In the genomic region with DNA sequence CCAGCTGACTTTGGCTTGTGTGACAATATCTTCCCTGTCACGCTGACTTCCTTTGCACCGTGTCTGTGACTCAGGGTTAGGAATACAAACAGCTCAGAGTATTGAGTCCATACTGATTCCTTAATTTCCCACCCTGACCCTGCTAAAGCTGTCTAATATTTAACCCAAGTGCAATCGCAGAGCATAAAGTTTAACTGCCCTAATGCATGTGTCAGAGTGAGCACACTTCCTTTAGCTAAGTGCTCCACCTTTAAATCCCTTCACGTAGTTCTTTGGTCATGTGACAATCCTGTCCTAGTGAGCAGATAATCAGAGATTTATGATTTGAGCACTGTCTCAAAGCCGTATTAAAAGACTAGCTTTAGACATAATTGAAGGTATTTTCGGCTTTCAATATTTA, we compare ENCODE assay signal across 11 mouse cellular contexts.
DNase-seq lines count a peak whose midpoint lies in the region; ATAC-seq and TF ChIP-seq lines count a peak whose summit lies in the region.
"Had no signal": no experiment of that assay in that cellular context is flagged by ENCODE, and none has a peak within 500 bp of the region (broad histone marks: within the 10 kb centered on the region; RNA-seq: fewer than 3 reads in every experiment).

No protein-coding gene starts in this region.

- no peak for ATAC-seq in heart, embryonic 12.5 days (ENCODE audit: insufficient number of reproducible peaks, low FRiP score)
- ATAC-seq in kidney, embryonic 16.5 days (ENCODE audit: low FRiP score, low TSS enrichment) = peak; percentile 83
- no peak for ATAC-seq in midbrain, postnatal 0 days (ENCODE audit: low FRiP score)
- ATAC-seq: CD4-positive, CD25-positive, alpha-beta regulatory T cell, adult 4 months; inflammation-experienced regulatory T-cells, adult 6 months had no signal

- H3K9ac ChIP-seq in heart, embryonic 12.5 days = no peak overlapping the region
- H3K9ac ChIP-seq in kidney, embryonic 16.5 days (replicated peaks; ENCODE audit: low read length) = peak overlapping the region; percentile 67; the same call in 1 of the 2 replicates
- H3K9ac ChIP-seq in midbrain, postnatal 0 days (replicated peaks; ENCODE audit: low read length, poor library complexity, severe bottlenecking) = no peak overlapping the region
- H3K9ac ChIP-seq: limb, embryonic 12.5 days had no signal

- H3K4me3 ChIP-seq in heart, embryonic 12.5 days = no peak overlapping the region
- peak overlapping the region; percentile 36 for H3K4me3 ChIP-seq in lung, adult 2 months (replicated peaks; ENCODE audit: extremely low read depth, low read depth, low read length)
- H3K4me3 ChIP-seq in kidney, embryonic 16.5 days (ENCODE audit: low read length) = peak overlapping the region; percentile 42
- H3K4me3 ChIP-seq in small intestine, adult 2 months (ENCODE audit: low read depth, low read length) = no peak overlapping the region
- no peak overlapping the region for H3K4me3 ChIP-seq in midbrain, postnatal 0 days (ENCODE audit: low read depth, low read length)
- H3K4me3 ChIP-seq: limb, embryonic 12.5 days had no signal

- DNase-seq in heart, postnatal 14 days = no peak
- no peak for DNase-seq in lung, adult 2 months
- no peak for DNase-seq in lung, postnatal 25 days (ENCODE audit: low spot score)
- DNase-seq in midbrain, postnatal 0 days (ENCODE audit: low spot score) = no peak
- DNase-seq in left cerebral cortex, adult 8-10 months (ENCODE audit: low spot score in 2 of 2) = no peak

- TF ChIP-seq CTCF in lung, adult 2 months (IDR thresholded peaks at IDR 0.05; ENCODE audit: insufficient read depth, low read length) = no peak
- TF ChIP-seq CTCF in small intestine, adult 2 months (IDR thresholded peaks at IDR 0.05; ENCODE audit: extremely low read depth, insufficient read length, insufficient replicate concordance, low read depth, low read length) = no peak
- TF ChIP-seq CTCF in midbrain, postnatal 0 days (IDR thresholded peaks at IDR 0.05) = no peak

- peaks cover 71% of the 10 kb centered on the region for H3K4me1 ChIP-seq in heart, embryonic 12.5 days (replicated peaks)
- peaks cover 21% of the 10 kb centered on the region for H3K4me1 ChIP-seq in lung, adult 2 months (ENCODE audit: control insufficient read depth, insufficient read depth, low read length)
- H3K4me1 ChIP-seq in kidney, embryonic 16.5 days (ENCODE audit: insufficient read depth, low read length) = peaks cover 47% of the 10 kb centered on the region
- H3K4me1 ChIP-seq in small intestine, adult 2 months (ENCODE audit: control insufficient read depth, insufficient read depth, insufficient read length, low read length) = peaks cover 22% of the 10 kb centered on the region; the same call in 1 of the 2 replicates
- H3K4me1 ChIP-seq in midbrain, postnatal 0 days (ENCODE audit: insufficient read depth, low read length) = no peaks in the 10 kb centered on the region

- WGBS in heart, embryonic 12.5 days = 47% methylated on average over 6 of the region's 6 CpGs
- WGBS in lung, adult 2 months = 15% methylated on average over 6 of the region's 6 CpGs
- 22% methylated on average over 6 of the region's 6 CpGs for WGBS in kidney, embryonic 16.5 days
- 16% methylated on average over 6 of the region's 6 CpGs for WGBS in small intestine, adult 2 months
- 74% methylated on average over 6 of the region's 6 CpGs for WGBS in midbrain, postnatal 0 days

- intact Hi-C loops in heart, postnatal 14 days (cut with DNase I) = loop anchor here (1.0 kb wide), 1 partner anchor 44 kb away; no protein-coding TSS in a partner anchor

- H3K36me3 ChIP-seq in heart, embryonic 12.5 days = no peaks in the 10 kb centered on the region
- H3K36me3 ChIP-seq in kidney, embryonic 16.5 days (ENCODE audit: insufficient read depth, low read length) = no peaks in the 10 kb centered on the region
- no peaks in the 10 kb centered on the region for H3K36me3 ChIP-seq in small intestine, adult 2 months (ENCODE audit: control insufficient read depth, insufficient read depth, low read length)
- H3K36me3 ChIP-seq in midbrain, postnatal 0 days (ENCODE audit: insufficient read depth, low read length) = no peaks in the 10 kb centered on the region; the same call in 1 of the 2 replicates
- H3K36me3 ChIP-seq: limb, embryonic 12.5 days had no signal

- no peak for TF ChIP-seq POLR2A in lung, adult 2 months (IDR thresholded peaks at IDR 0.05; ENCODE audit: borderline replicate concordance, extremely low read depth, low read depth, low read length)
- TF ChIP-seq POLR2A in small intestine, adult 2 months (IDR thresholded peaks at IDR 0.05; ENCODE audit: low read depth, low read length) = no peak

- peak overlapping the region; percentile 65; the same call in 1 of the 2 replicates for H3K4me2 ChIP-seq in heart, embryonic 12.5 days
- H3K4me2 ChIP-seq in kidney, embryonic 16.5 days (replicated peaks; ENCODE audit: low read depth, low read length) = peak overlapping the region; percentile 52
- H3K4me2 ChIP-seq in midbrain, postnatal 0 days (ENCODE audit: low read depth, low read length, poor library complexity, severe bottlenecking) = no peak overlapping the region; the same call in 1 of the 2 replicates

- peak overlapping the region; percentile 65; the same call in 1 of the 2 replicates for H3K27ac ChIP-seq in heart, embryonic 12.5 days (ENCODE audit: poor library complexity, severe bottlenecking)
- peak overlapping the region; percentile 94 for H3K27ac ChIP-seq in kidney, embryonic 16.5 days (ENCODE audit: low read length)
- H3K27ac ChIP-seq in small intestine, adult 2 months (ENCODE audit: insufficient read depth, low read depth, low read length) = peak overlapping the region; percentile 97
- no peak overlapping the region for H3K27ac ChIP-seq in midbrain, postnatal 0 days (ENCODE audit: low read depth, low read length)

- no peaks in the 10 kb centered on the region for H3K9me3 ChIP-seq in heart, embryonic 12.5 days (replicated peaks)
- no peaks in the 10 kb centered on the region for H3K9me3 ChIP-seq in kidney, embryonic 16.5 days (ENCODE audit: low read length)
- H3K9me3 ChIP-seq in midbrain, postnatal 0 days (ENCODE audit: low read length) = no peaks in the 10 kb centered on the region
- H3K9me3 ChIP-seq: limb, embryonic 12.5 days had no signal

- H3K27me3 ChIP-seq in heart, embryonic 12.5 days (replicated peaks) = no peaks in the 10 kb centered on the region
- H3K27me3 ChIP-seq in kidney, embryonic 16.5 days (ENCODE audit: insufficient read depth, low read length) = no peaks in the 10 kb centered on the region
- no peaks in the 10 kb centered on the region for H3K27me3 ChIP-seq in small intestine, adult 2 months (ENCODE audit: control insufficient read depth, insufficient read depth, low read length)
- no peaks in the 10 kb centered on the region for H3K27me3 ChIP-seq in midbrain, postnatal 0 days (ENCODE audit: insufficient read depth, low read length)
- H3K27me3 ChIP-seq: limb, embryonic 12.5 days had no signal

Comparison
In these comparisons a context has a peak if more than half of its experiments do, and no peak if none do; other contexts are left out.
1. H3K4me3 ChIP-seq: peak in lung, adult 2 months (single experiment) and kidney, embryonic 16.5 days (single experiment); none in heart, embryonic 12.5 days (single experiment), small intestine, adult 2 months (single experiment) and midbrain, postnatal 0 days (single experiment).